Mouse (Mus musculus): ENCODE results near the gene Prpf4. TPM values are rescaled to one million over a fixed set of nuclear protein-coding genes. Genes with fewer than 3 reads are reported as not detected.

The Prpf4 gene
- total RNA-seq, 1 experiment = 32.6 TPM

- TF ChIP-seq HCFC1 (IDR thresholded peaks at IDR 0.05; ENCODE audit: borderline replicate concordance, insufficient read depth, low read length) = no peak
- TF ChIP-seq ZNF384 (IDR thresholded peaks at IDR 0.05; ENCODE audit: low read depth, low read length) = no peak
- TF ChIP-seq ZC3H11A (IDR thresholded peaks at IDR 0.05; ENCODE audit: borderline replicate concordance, low read depth, low read length) = no peak
- no peak for TF ChIP-seq MAFK (IDR thresholded peaks at IDR 0.05; ENCODE audit: insufficient read depth, low read depth, low read length)
- no peak for TF ChIP-seq CHD2 (IDR thresholded peaks at IDR 0.05; ENCODE audit: low read depth, low read length)
- Histone ChIP-seq H3K4me3 (ENCODE audit: insufficient read depth in 1 of 2, low read depth in 1 of 2, low read length in 2 of 2, poor library complexity in 1 of 2, severe bottlenecking in 1 of 2) (no peak overlapping the region), H3K27ac (ENCODE audit: insufficient read depth, low read depth, low read length, poor library complexity, severe bottlenecking) (no peak overlapping the region; the same call in 1 of the 2 replicates), H3K9ac (ENCODE audit: insufficient read depth, low read depth, low read length, poor library complexity, severe bottlenecking) (no peak overlapping the region), H3K36me3 (ENCODE audit: control insufficient read depth, insufficient read depth, low read length, poor library complexity, severe bottlenecking) (peaks cover 29% of the 10 kb centered on the region), H3K4me1 (ENCODE audit: control insufficient read depth in 2 of 2, insufficient read depth in 2 of 2, low read length in 2 of 2, poor library complexity in 1 of 2) (peaks cover 0 to 6% of the 10 kb centered on the region in 2 experiments; a peak in 2 of 4 replicates), H3K9me3 (ENCODE audit: control insufficient read depth, insufficient read depth, low read depth, low read length) (no peaks in the 10 kb centered on the region)
- DNase-seq (ENCODE audit: low read depth, low spot score) = no peak
- in situ Hi-C loops (cut with MboI; ENCODE audit: low sequenced_read_pairs in 2 of 2, unreplicated experiment in 2 of 2) = no loop called here
These were observed 9.6 kb upstream of the Prpf4 start for GRCm38 (mm10) chr4:62398956-62399355.

- no peak for TF ChIP-seq ZNF384 (IDR thresholded peaks at IDR 0.05; ENCODE audit: low read depth, low read length)
- no peak for TF ChIP-seq MAFK (IDR thresholded peaks at IDR 0.05; ENCODE audit: insufficient read depth, low read depth, low read length)
- TF ChIP-seq CHD2 (IDR thresholded peaks at IDR 0.05; ENCODE audit: low read depth, low read length) = no peak
- no peak for TF ChIP-seq ZC3H11A (IDR thresholded peaks at IDR 0.05; ENCODE audit: borderline replicate concordance, low read depth, low read length)
- TF ChIP-seq HCFC1 (IDR thresholded peaks at IDR 0.05; ENCODE audit: borderline replicate concordance, insufficient read depth, low read length) = no peak
- peak overlapping the region; percentile 59 for H3K27ac ChIP-seq (ENCODE audit: insufficient read depth, low read depth, low read length, poor library complexity, severe bottlenecking)
- H3K4me3 ChIP-seq (ENCODE audit: insufficient read depth in 1 of 2, low read depth in 1 of 2, low read length in 2 of 2, poor library complexity in 1 of 2, severe bottlenecking in 1 of 2) = no peak overlapping the region
- no peak for DNase-seq (ENCODE audit: low read depth, low spot score)
- H3K36me3 ChIP-seq (ENCODE audit: control insufficient read depth, insufficient read depth, low read length, poor library complexity, severe bottlenecking) = peaks cover 12% of the 10 kb centered on the region
- peak overlapping the region; percentile 73 for H3K9ac ChIP-seq (ENCODE audit: insufficient read depth, low read depth, low read length, poor library complexity, severe bottlenecking)
- in situ Hi-C loops (cut with MboI; ENCODE audit: low sequenced_read_pairs in 2 of 2, unreplicated experiment in 2 of 2) = no loop called here
- no peaks in the 10 kb centered on the region for H3K9me3 ChIP-seq (ENCODE audit: control insufficient read depth, insufficient read depth, low read depth, low read length)
- H3K4me1 ChIP-seq (ENCODE audit: control insufficient read depth in 2 of 2, insufficient read depth in 2 of 2, low read length in 2 of 2, poor library complexity in 1 of 2) = peaks cover 5 to 10% of the 10 kb centered on the region in 2 experiments; a peak in 3 of 4 replicates
These were observed 2.5 kb upstream of the Prpf4 start for GRCm38 (mm10) chr4:62406133-62406532.

DNA sequence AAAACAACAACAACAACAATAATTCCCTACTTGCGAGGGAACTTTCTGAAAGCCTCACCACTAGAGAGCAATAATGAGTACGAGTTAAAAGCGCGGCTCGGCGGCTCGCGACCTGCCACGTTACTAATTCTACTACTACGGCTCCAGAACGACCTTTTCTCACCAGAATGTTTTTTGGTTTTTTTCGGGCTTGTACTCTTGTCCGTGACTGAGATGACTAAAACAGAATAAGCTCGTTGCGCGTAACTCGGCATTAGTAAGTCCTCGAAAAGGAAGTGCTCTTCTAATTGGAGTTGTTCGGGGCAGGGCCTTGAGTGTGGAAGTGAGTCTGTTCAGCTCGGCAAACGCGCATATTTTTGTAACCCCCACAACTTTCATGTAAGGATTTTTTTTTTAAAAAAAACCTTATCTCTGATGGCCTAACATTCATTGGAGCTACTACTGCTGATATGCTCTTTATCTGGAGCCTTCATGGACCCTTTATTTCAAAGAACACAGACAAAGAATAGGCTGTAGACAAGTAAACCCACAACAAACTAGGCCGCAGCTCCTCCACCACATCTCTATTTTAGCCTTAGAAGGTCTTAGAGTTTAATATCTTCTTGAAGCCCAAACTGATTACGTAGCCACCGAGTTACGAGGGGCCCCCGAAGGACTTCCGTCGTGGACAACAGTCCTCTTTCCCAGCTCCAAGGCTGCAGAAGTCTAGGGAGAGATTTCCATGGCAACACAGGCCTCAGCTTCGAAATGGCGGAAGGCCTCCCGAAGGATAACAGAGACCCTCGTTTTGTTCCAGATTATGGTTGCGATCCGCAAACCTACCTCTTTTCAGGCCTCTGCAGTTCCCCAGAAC is 641 bp upstream of the Prpf4 start:
- no peaks in the 10 kb centered on the region for H3K9me3 ChIP-seq (ENCODE audit: control insufficient read depth, insufficient read depth, low read depth, low read length)
- peak overlapping the region; percentile 93 to 98 for H3K4me3 ChIP-seq (ENCODE audit: insufficient read depth in 1 of 2, low read depth in 1 of 2, low read length in 2 of 2, poor library complexity in 1 of 2, severe bottlenecking in 1 of 2)
- peak overlapping the region; percentile 8; the same call in 1 of the 2 replicates for H3K27ac ChIP-seq (ENCODE audit: insufficient read depth, low read depth, low read length, poor library complexity, severe bottlenecking)
- TF ChIP-seq ZNF384 (IDR thresholded peaks at IDR 0.05; ENCODE audit: low read depth, low read length) = no peak
- TF ChIP-seq HCFC1 (IDR thresholded peaks at IDR 0.05; ENCODE audit: borderline replicate concordance, insufficient read depth, low read length) = no peak
- TF ChIP-seq ZC3H11A (IDR thresholded peaks at IDR 0.05; ENCODE audit: borderline replicate concordance, low read depth, low read length) = no peak
- TF ChIP-seq MAFK (IDR thresholded peaks at IDR 0.05; ENCODE audit: insufficient read depth, low read depth, low read length) = no peak
- TF ChIP-seq CHD2 (IDR thresholded peaks at IDR 0.05; ENCODE audit: low read depth, low read length) = no peak
- peaks cover 21% of the 10 kb centered on the region for H3K36me3 ChIP-seq (ENCODE audit: control insufficient read depth, insufficient read depth, low read length, poor library complexity, severe bottlenecking)
- in situ Hi-C loops (cut with MboI; ENCODE audit: low sequenced_read_pairs in 2 of 2, unreplicated experiment in 2 of 2) = no loop called here
- peak; percentile 55 for DNase-seq (ENCODE audit: low read depth, low spot score)
- peaks cover 5 to 10% of the 10 kb centered on the region in 2 experiments; a peak in 3 of 4 replicates for H3K4me1 ChIP-seq (ENCODE audit: control insufficient read depth in 2 of 2, insufficient read depth in 2 of 2, low read length in 2 of 2, poor library complexity in 1 of 2)
- H3K9ac ChIP-seq (ENCODE audit: insufficient read depth, low read depth, low read length, poor library complexity, severe bottlenecking) = peak overlapping the region; percentile 94

DNA sequence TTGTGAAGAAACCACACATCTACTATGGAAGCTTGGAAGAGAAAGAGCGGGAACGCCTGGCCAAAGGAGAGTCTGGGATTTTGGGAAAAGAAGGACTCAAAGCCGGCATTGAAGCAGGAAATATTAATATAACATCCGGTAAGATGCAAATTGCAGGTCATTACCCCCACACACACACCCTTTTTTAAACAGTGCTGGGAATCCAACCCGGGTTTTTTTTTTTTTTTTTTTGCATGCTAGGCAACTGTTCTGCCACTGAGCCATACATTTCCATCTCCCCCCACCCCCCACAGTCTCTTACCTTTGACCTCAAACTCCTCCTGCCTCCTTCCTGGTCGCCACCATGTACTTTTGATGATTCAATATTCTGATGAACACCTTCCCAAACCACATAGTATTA is 1.0 kb downstream of the Prpf4 start:
- Histone ChIP-seq H3K27ac (ENCODE audit: insufficient read depth, low read depth, low read length, poor library complexity, severe bottlenecking) (no peak overlapping the region), H3K36me3 (ENCODE audit: control insufficient read depth, insufficient read depth, low read length, poor library complexity, severe bottlenecking) (peaks cover 27% of the 10 kb centered on the region)
- DNase-seq (ENCODE audit: low read depth, low spot score) = no peak

More for the DNA sequence above, 1.0 kb downstream of the Prpf4 start:
- H3K9me3 ChIP-seq (ENCODE audit: control insufficient read depth, insufficient read depth, low read depth, low read length) = no peaks in the 10 kb centered on the region
- TF ChIP-seq ZNF384 (IDR thresholded peaks at IDR 0.05; ENCODE audit: low read depth, low read length) = peak; percentile 65; the same call in 1 of the 2 replicates
- no peak for TF ChIP-seq MAFK (IDR thresholded peaks at IDR 0.05; ENCODE audit: insufficient read depth, low read depth, low read length)
- TF ChIP-seq CHD2 (IDR thresholded peaks at IDR 0.05; ENCODE audit: low read depth, low read length) = no peak
- no peak for TF ChIP-seq HCFC1 (IDR thresholded peaks at IDR 0.05; ENCODE audit: borderline replicate concordance, insufficient read depth, low read length)
- no peak for TF ChIP-seq ZC3H11A (IDR thresholded peaks at IDR 0.05; ENCODE audit: borderline replicate concordance, low read depth, low read length)
- in situ Hi-C loops (cut with MboI; ENCODE audit: low sequenced_read_pairs in 2 of 2, unreplicated experiment in 2 of 2) = no loop called here
- peak overlapping the region; percentile 93 to 98 for H3K4me3 ChIP-seq (ENCODE audit: insufficient read depth in 1 of 2, low read depth in 1 of 2, low read length in 2 of 2, poor library complexity in 1 of 2, severe bottlenecking in 1 of 2)
- peaks cover 5 to 8% of the 10 kb centered on the region in 2 experiments; a peak in 3 of 4 replicates for H3K4me1 ChIP-seq (ENCODE audit: control insufficient read depth in 2 of 2, insufficient read depth in 2 of 2, low read length in 2 of 2, poor library complexity in 1 of 2)
- peak overlapping the region; percentile 99; the same call in 1 of the 2 replicates for H3K9ac ChIP-seq (ENCODE audit: insufficient read depth, low read depth, low read length, poor library complexity, severe bottlenecking)
